Mouse (Mus musculus): Measurements from ENCODE around the gene Smndc1. TPM values are rescaled to one million over a fixed set of nuclear protein-coding genes. Genes with fewer than 3 reads are reported as not detected.
A peak's percentile ranks its signal among the peaks of the same experiment; 100 is the strongest.

Gene Smndc1
- polyA plus RNA-seq, 1 experiment from 2014 or later, result 38.4 TPM

DNA sequence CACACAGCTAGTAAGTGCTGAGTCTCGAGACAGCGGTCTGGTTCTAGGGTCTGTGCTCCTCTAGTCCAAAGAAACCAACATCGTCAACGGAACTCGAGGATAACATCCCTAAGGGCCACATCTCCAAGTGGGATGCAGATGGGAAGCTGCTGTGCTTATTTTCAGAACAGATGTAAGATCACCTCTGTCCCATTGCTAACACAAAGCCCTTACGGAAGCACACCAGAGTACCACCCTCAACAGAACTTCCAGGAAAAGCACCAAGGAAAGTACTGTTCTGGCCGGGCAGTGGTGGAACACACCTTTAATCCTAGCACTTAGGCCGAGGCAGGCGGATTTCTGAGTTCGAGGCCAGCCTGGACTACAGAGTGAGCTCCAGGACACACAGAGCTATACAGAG is 12.0 kb downstream of the Smndc1 start:
- 91% methylated on average over 10 of the region's 10 CpGs for WGBS (ENCODE audit: insufficient replicate concordance)
- no peaks in the 10 kb centered on the region; the same call in 1 of the 2 replicates for H3K4me1 ChIP-seq (ENCODE audit: control insufficient read depth, insufficient read depth, low read length)
- H3K4me3 ChIP-seq (ENCODE audit: low read depth, low read length), result no peak overlapping the region

DNA sequence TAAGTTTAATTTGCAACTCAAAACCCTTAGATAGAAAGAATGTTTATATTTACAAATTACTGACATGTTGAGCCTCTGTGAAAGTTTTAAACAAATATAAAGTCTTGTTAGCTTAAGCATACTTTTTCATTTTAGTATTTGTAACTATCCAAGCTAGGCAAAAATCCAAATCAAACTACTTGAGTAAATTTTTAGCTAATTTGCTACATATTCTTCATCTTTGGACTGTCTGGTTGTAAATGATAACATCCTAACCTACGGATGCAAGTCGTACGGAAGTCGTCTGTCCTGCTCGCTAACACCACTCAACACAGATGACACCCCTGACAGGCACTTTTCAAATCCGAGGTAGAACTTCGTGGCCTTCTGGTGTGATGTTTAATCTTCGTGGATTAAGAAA is 12.7 kb downstream of the Smndc1 start:
- no peak overlapping the region for H3K9ac ChIP-seq (ENCODE audit: low read depth, low read length)
- no peak for ATAC-seq (replicated peaks; ENCODE audit: insufficient number of reproducible peaks, low FRiP score, low TSS enrichment)
- WGBS (ENCODE audit: insufficient replicate concordance), result 80% methylated on average over 8 of the region's 8 CpGs

More for the DNA sequence above, 12.0 kb downstream of the Smndc1 start:
- Histone ChIP-seq H3K9me3 (replicated peaks; ENCODE audit: control insufficient read depth, low read length) (no peaks in the 10 kb centered on the region), H3K27ac (ENCODE audit: low read depth, low read length) (no peak overlapping the region), H3K27me3 (ENCODE audit: control insufficient read depth, insufficient read depth, low read length) (no peaks in the 10 kb centered on the region), H3K4me2 (no peak overlapping the region), H3K36me3 (ENCODE audit: control insufficient read depth, insufficient read depth, low read length) (peaks cover 20% of the 10 kb centered on the region), H3K9ac (ENCODE audit: low read depth, low read length) (no peak overlapping the region)
- ATAC-seq (replicated peaks; ENCODE audit: insufficient number of reproducible peaks, low FRiP score, low TSS enrichment), result no peak

GRCm38 (mm10) chr19:53375816-53376215 is 14.6 kb downstream of the Smndc1 start:
- H3K9ac ChIP-seq (ENCODE audit: low read depth, low read length), result no peak overlapping the region
- WGBS (ENCODE audit: insufficient replicate concordance), result 93% methylated on average over 9 of the region's 9 CpGs
- peaks cover 3% of the 10 kb centered on the region; the same call in 1 of the 2 replicates for H3K4me1 ChIP-seq (ENCODE audit: control insufficient read depth, insufficient read depth, low read length)
- H3K27me3 ChIP-seq (ENCODE audit: control insufficient read depth, insufficient read depth, low read length), result no peaks in the 10 kb centered on the region
- H3K4me3 ChIP-seq (ENCODE audit: low read depth, low read length), result no peak overlapping the region
- H3K36me3 ChIP-seq (ENCODE audit: control insufficient read depth, insufficient read depth, low read length), result peaks cover 14% of the 10 kb centered on the region
- ATAC-seq (replicated peaks; ENCODE audit: insufficient number of reproducible peaks, low FRiP score, low TSS enrichment), result no peak
- no peak overlapping the region for H3K27ac ChIP-seq (ENCODE audit: low read depth, low read length)
- H3K4me2 ChIP-seq, result no peak overlapping the region
- H3K9me3 ChIP-seq (replicated peaks; ENCODE audit: control insufficient read depth, low read length), result no peaks in the 10 kb centered on the region

More for the DNA sequence above, 12.7 kb downstream of the Smndc1 start:
- H3K27ac ChIP-seq (ENCODE audit: low read depth, low read length), result no peak overlapping the region
- H3K27me3 ChIP-seq (ENCODE audit: control insufficient read depth, insufficient read depth, low read length), result no peaks in the 10 kb centered on the region
- no peaks in the 10 kb centered on the region for H3K9me3 ChIP-seq (replicated peaks; ENCODE audit: control insufficient read depth, low read length)
- peaks cover 15% of the 10 kb centered on the region for H3K36me3 ChIP-seq (ENCODE audit: control insufficient read depth, insufficient read depth, low read length)
- H3K4me3 ChIP-seq (ENCODE audit: low read depth, low read length), result no peak overlapping the region
- H3K4me2 ChIP-seq, result no peak overlapping the region
- H3K4me1 ChIP-seq (ENCODE audit: control insufficient read depth, insufficient read depth, low read length), result no peaks in the 10 kb centered on the region; the same call in 1 of the 2 replicates

- H3K27me3 ChIP-seq (ENCODE audit: control insufficient read depth, insufficient read depth, low read length), result no peaks in the 10 kb centered on the region
- H3K4me3 ChIP-seq (ENCODE audit: low read depth, low read length), result no peak overlapping the region
- H3K9me3 ChIP-seq (replicated peaks; ENCODE audit: control insufficient read depth, low read length), result no peaks in the 10 kb centered on the region
- 89% methylated on average over 6 of the region's 6 CpGs for WGBS (ENCODE audit: insufficient replicate concordance)
- H3K4me1 ChIP-seq (ENCODE audit: control insufficient read depth, insufficient read depth, low read length), result peaks cover 4% of the 10 kb centered on the region
- H3K27ac ChIP-seq (ENCODE audit: low read depth, low read length), result no peak overlapping the region
- peaks cover 14% of the 10 kb centered on the region for H3K36me3 ChIP-seq (ENCODE audit: control insufficient read depth, insufficient read depth, low read length)
- no peak overlapping the region for H3K9ac ChIP-seq (ENCODE audit: low read depth, low read length)
- H3K4me2 ChIP-seq, result no peak overlapping the region
- no peak for ATAC-seq (replicated peaks; ENCODE audit: insufficient number of reproducible peaks, low FRiP score, low TSS enrichment)
These were observed 15.1 kb downstream of the Smndc1 start for GRCm38 (mm10) chr19:53375299-53375698.

DNA sequence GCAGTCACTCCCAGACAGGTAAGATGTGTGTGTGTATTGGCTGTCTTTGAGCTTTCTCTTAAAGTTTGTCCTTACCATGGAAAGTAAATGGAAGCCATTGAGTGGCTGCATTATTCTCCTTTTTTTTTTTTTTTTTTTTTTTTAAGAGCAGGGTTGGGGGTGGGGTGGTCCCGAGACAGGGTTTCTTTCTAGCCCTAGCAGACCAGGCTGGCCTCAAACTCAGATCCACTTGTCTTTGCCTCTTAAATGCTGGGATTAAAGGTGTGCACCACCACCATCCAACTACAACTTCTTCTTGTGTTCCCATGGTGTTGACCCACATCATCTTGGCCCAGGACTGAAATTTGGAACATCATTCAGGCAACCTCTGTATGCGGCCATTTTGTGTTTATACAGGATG is 16.8 kb downstream of the Smndc1 start:
- 85% methylated on average over 2 of the region's 2 CpGs for WGBS (ENCODE audit: insufficient replicate concordance)

GRCm38 (mm10) chr19:53371666-53372065 is 18.7 kb downstream of the Smndc1 start, which contains the start of gene Gm10197:
TSS of gene Gm10197 (minus strand) at chr19:53371766.
- Histone ChIP-seq H3K27me3 (ENCODE audit: control insufficient read depth, insufficient read depth, low read length) (no peaks in the 10 kb centered on the region), H3K36me3 (ENCODE audit: control insufficient read depth, insufficient read depth, low read length) (peaks cover 11% of the 10 kb centered on the region; the same call in 1 of the 2 replicates), H3K4me3 (ENCODE audit: low read depth, low read length) (no peak within 1 kb of the TSS), H3K9me3 (replicated peaks; ENCODE audit: control insufficient read depth, low read length) (no peaks in the 10 kb centered on the region), H3K27ac (ENCODE audit: low read depth, low read length) (no peak within 1 kb of the TSS), H3K4me1 (ENCODE audit: control insufficient read depth, insufficient read depth, low read length) (peaks cover 13% of the 10 kb centered on the region), H3K4me2 (no peak within 1 kb of the TSS), H3K9ac (ENCODE audit: low read depth, low read length) (no peak within 1 kb of the TSS)
- WGBS (ENCODE audit: insufficient replicate concordance), result 76% methylated on average over 13 of the region's 13 CpGs
- ATAC-seq (replicated peaks; ENCODE audit: insufficient number of reproducible peaks, low FRiP score, low TSS enrichment), result no peak

More for the DNA sequence above, 16.8 kb downstream of the Smndc1 start:
- Histone ChIP-seq H3K4me1 (ENCODE audit: control insufficient read depth, insufficient read depth, low read length) (peaks cover 13% of the 10 kb centered on the region), H3K9me3 (replicated peaks; ENCODE audit: control insufficient read depth, low read length) (no peaks in the 10 kb centered on the region), H3K9ac (ENCODE audit: low read depth, low read length) (no peak overlapping the region), H3K4me2 (no peak overlapping the region), H3K4me3 (ENCODE audit: low read depth, low read length) (no peak overlapping the region), H3K27ac (ENCODE audit: low read depth, low read length) (no peak overlapping the region), H3K36me3 (ENCODE audit: control insufficient read depth, insufficient read depth, low read length) (peaks cover 11% of the 10 kb centered on the region; the same call in 1 of the 2 replicates), H3K27me3 (ENCODE audit: control insufficient read depth, insufficient read depth, low read length) (no peaks in the 10 kb centered on the region)
- no peak for ATAC-seq (replicated peaks; ENCODE audit: insufficient number of reproducible peaks, low FRiP score, low TSS enrichment)

DNA sequence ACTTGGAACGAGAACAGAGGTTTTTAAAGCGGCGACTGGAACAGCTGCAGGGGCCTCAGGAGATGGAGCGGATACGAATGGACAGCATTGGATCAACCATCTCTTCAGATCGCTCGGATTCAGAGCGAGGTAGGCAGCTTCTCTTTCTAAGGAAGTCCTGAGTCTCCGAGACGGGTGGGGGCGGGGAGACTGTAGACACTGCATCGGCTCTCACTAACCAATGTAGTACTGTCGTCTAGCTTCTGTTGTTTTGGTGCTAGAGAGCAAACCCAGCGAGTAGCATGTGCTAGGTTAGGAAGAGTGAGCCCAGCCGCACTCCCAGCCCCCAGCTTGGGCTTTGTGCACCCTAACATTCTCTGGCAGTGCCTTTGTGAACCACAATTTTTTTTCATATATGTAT is 20.1 kb downstream of the Smndc1 start:
- no peaks in the 10 kb centered on the region for H3K27me3 ChIP-seq (ENCODE audit: control insufficient read depth, insufficient read depth, low read length)
- H3K9me3 ChIP-seq (replicated peaks; ENCODE audit: control insufficient read depth, low read length), result no peaks in the 10 kb centered on the region
- 0 out of 2 replicates have a peak, but pooled peaks cover 9% of the 10 kb centered on the region for H3K36me3 ChIP-seq (ENCODE audit: control insufficient read depth, insufficient read depth, low read length)
- 0 out of 2 replicates have a peak overlapping the region, but pooled peaks have one; percentile 16 for H3K9ac ChIP-seq (ENCODE audit: low read depth, low read length)
- H3K4me3 ChIP-seq (ENCODE audit: low read depth, low read length), result no peak overlapping the region
- H3K4me1 ChIP-seq (ENCODE audit: control insufficient read depth, insufficient read depth, low read length), result peaks cover 22% of the 10 kb centered on the region
- H3K27ac ChIP-seq (ENCODE audit: low read depth, low read length), result no peak overlapping the region
- ATAC-seq (replicated peaks; ENCODE audit: insufficient number of reproducible peaks, low FRiP score, low TSS enrichment), result no peak
- 73% methylated on average over 15 of the region's 15 CpGs for WGBS (ENCODE audit: insufficient replicate concordance)
- no peak overlapping the region for H3K4me2 ChIP-seq

GRCm38 (mm10) chr19:53369469-53370043 is 20.8 kb downstream of the Smndc1 start:
- Histone ChIP-seq H3K4me1 (ENCODE audit: control insufficient read depth, insufficient read depth, low read length) (peaks cover 27% of the 10 kb centered on the region), H3K9me3 (replicated peaks; ENCODE audit: control insufficient read depth, low read length) (no peaks in the 10 kb centered on the region), H3K36me3 (ENCODE audit: control insufficient read depth, insufficient read depth, low read length) (0 out of 2 replicates have a peak, but pooled peaks cover 9% of the 10 kb centered on the region), H3K27ac (ENCODE audit: low read depth, low read length) (no peak overlapping the region), H3K27me3 (ENCODE audit: control insufficient read depth, insufficient read depth, low read length) (no peaks in the 10 kb centered on the region), H3K4me3 (ENCODE audit: low read depth, low read length) (no peak overlapping the region), H3K9ac (ENCODE audit: low read depth, low read length) (no peak overlapping the region), H3K4me2 (peak overlapping the region; percentile 27; the same call in 1 of the 2 replicates)
- 29% methylated on average over 14 of the region's 14 CpGs for WGBS (ENCODE audit: insufficient replicate concordance)
- 0 out of 2 replicates have a peak, but pooled peaks have one; percentile 24 for ATAC-seq (replicated peaks; ENCODE audit: insufficient number of reproducible peaks, low FRiP score, low TSS enrichment)

DNA sequence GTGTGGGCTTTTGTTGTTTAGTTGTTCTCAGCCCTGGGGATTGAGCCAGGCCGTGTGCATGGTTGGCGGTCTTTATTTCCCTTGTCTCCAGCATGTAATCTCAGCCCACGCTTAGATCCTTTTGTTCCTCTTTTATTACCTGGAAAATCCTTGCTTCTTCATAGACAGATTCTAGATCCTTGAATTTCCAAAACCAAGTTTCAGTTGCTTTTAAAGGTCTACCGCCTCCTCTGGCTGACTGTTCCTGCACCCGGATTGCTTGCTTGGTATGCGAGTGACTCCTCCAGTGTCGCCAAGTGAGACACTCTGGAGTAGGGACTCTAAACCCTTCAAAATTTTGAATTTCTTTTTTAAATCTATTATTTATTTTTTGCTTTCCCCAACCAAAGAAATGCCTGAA is 23.5 kb downstream of the Smndc1 start:
- ATAC-seq (replicated peaks; ENCODE audit: insufficient number of reproducible peaks, low FRiP score, low TSS enrichment), result no peak
- WGBS (ENCODE audit: insufficient replicate concordance), result 88% methylated on average over 7 of the region's 7 CpGs

More for the DNA sequence above, 23.5 kb downstream of the Smndc1 start:
- H3K9me3 ChIP-seq (replicated peaks; ENCODE audit: control insufficient read depth, low read length), result no peaks in the 10 kb centered on the region
- no peak overlapping the region for H3K9ac ChIP-seq (ENCODE audit: low read depth, low read length)
- no peak overlapping the region for H3K4me2 ChIP-seq
- no peaks in the 10 kb centered on the region for H3K36me3 ChIP-seq (ENCODE audit: control insufficient read depth, insufficient read depth, low read length)
- no peak overlapping the region for H3K4me3 ChIP-seq (ENCODE audit: low read depth, low read length)
- no peaks in the 10 kb centered on the region for H3K27me3 ChIP-seq (ENCODE audit: control insufficient read depth, insufficient read depth, low read length)
- no peak overlapping the region for H3K27ac ChIP-seq (ENCODE audit: low read depth, low read length)
- peaks cover 31% of the 10 kb centered on the region for H3K4me1 ChIP-seq (ENCODE audit: control insufficient read depth, insufficient read depth, low read length)
